Mouse (Mus musculus) forebrain, embryonic 11.5 days (tissue): Measurements from ENCODE around the gene Ndufs1. TPM values are rescaled to one million over a fixed set of nuclear protein-coding genes. Genes with fewer than 3 reads are reported as not detected.

ENCODE experiments used
- ATAC-seq: fragments of 200-750 bp; cut with Nextera tagmentation; replicated peaks from 2 replicates; pipeline ENCODE4 v1.8.0; 2017; ENCODE audit warnings: moderate TSS enrichment; ENCODE audit not compliant: low FRiP score
- DNase-seq: peaks from one replicate; pipeline ENCODE4 v3.0.0-alpha.2; 2017; ENCODE audit warnings: low spot score
- H3K27ac ChIP-seq: fragments of 300-500 bp; sonication (generic); 2 replicates; pipeline ENCODE4 v1.5.1; 2014; ENCODE audit warnings: low read depth, low read length
- H3K27me3 ChIP-seq: fragments of 300-500 bp; sonication (generic); 2 replicates; pipeline ENCODE4 v1.6.1; 2014; ENCODE audit warnings: mild to moderate bottlenecking, low read length, mixed read lengths; ENCODE audit not compliant: control insufficient read depth, insufficient read depth
- H3K36me3 ChIP-seq: fragments of 300-500 bp; sonication (generic); 2 replicates; pipeline ENCODE4 v1.6.1; 2014; ENCODE audit warnings: mild to moderate bottlenecking, low read length, moderate library complexity, mixed read lengths; ENCODE audit not compliant: control insufficient read depth, insufficient read depth
- H3K4me1 ChIP-seq: fragments of 300-500 bp; sonication (generic); replicated peaks from 2 replicates; pipeline ENCODE4 v1.6.1; 2014; ENCODE audit warnings: low read length, mixed read lengths; ENCODE audit not compliant: control insufficient read depth, insufficient read depth
- H3K4me2 ChIP-seq: fragments of 300-500 bp; sonication (generic); 2 replicates; pipeline ENCODE4 v1.6.1; 2014; ENCODE audit warnings: low read depth, mild to moderate bottlenecking, low read length, moderate library complexity, mixed read lengths; ENCODE audit not compliant: severe bottlenecking
- H3K4me3 ChIP-seq: fragments of 300-500 bp; sonication (generic); 2 replicates; pipeline ENCODE4 v1.5.1; 2014; ENCODE audit warnings: low read depth, low read length
- H3K9ac ChIP-seq: fragments of 300-500 bp; sonication (generic); 2 replicates; pipeline ENCODE4 v1.6.1; 2014; ENCODE audit warnings: low read length
- H3K9me3 ChIP-seq: fragments of 300-500 bp; sonication (generic); 2 replicates; pipeline ENCODE4 v1.6.1; 2016; ENCODE audit warnings: low read length, mixed read lengths; ENCODE audit not compliant: control insufficient read depth
- WGBS: fragments of 180-500 bp; shearing (Covaris S2); extraction: QIAGEN DNeasy Blood & Tissue Kit; methylation state at CpG from one replicate; pipeline ENCODE4 v1.1.7; 2014; 5-methylcytosine and 5-hydroxymethylcytosine counted together
- polyA plus RNA-seq: library from polyadenylated mRNA; unstranded; fragments of >200 nt; fragmentation: Nextera tagmentation; extraction: Ambion mirVana; gene quantifications from 2 replicates; pipeline ENCODE4 v1.2.1, GENCODE M21; 2014

Ndufs1 gene
- 136 and 137 TPM in 2 replicates for polyA plus RNA-seq

GRCm38 (mm10) chr1:63176604-63177421 lies at the start of gene Ndufs1, which contains the start of gene Eef1b2:
TSS of gene Ndufs1 (minus strand) at chr1:63176833.
TSS of gene Eef1b2 (plus strand) at chr1:63176825.
- peak within 1 kb of the TSS; percentile 86 for H3K9ac ChIP-seq
- WGBS: under 1% methylated on average over 72 of the region's 72 CpGs
- ATAC-seq: peak; percentile 89
- peak within 1 kb of the TSS; percentile 89 for H3K4me2 ChIP-seq
- peaks cover 3% of the 10 kb centered on the region; the same call in 1 of the 2 replicates for H3K36me3 ChIP-seq
- peaks cover 14% of the 10 kb centered on the region for H3K4me1 ChIP-seq
- peak within 1 kb of the TSS; percentile 77 for H3K4me3 ChIP-seq
- no peaks in the 10 kb centered on the region for H3K9me3 ChIP-seq
- peak; percentile 96 for DNase-seq
- no peaks in the 10 kb centered on the region for H3K27me3 ChIP-seq
- peak within 1 kb of the TSS; percentile 64; the same call in 1 of the 2 replicates for H3K27ac ChIP-seq

- no peaks in the 10 kb centered on the region for H3K9me3 ChIP-seq
- no peak for ATAC-seq
- no peaks in the 10 kb centered on the region for H3K36me3 ChIP-seq
- H3K4me3 ChIP-seq: no peak overlapping the region
- 9% methylated on average over 7 of the region's 7 CpGs for WGBS
- no peak overlapping the region for H3K9ac ChIP-seq
- no peaks in the 10 kb centered on the region for H3K27me3 ChIP-seq
- H3K27ac ChIP-seq: no peak overlapping the region
- no peaks in the 10 kb centered on the region for H3K4me1 ChIP-seq
- peak; percentile 61 for DNase-seq
- no peak overlapping the region for H3K4me2 ChIP-seq
Measured at GRCm38 (mm10) chr1:63225890-63226289, 49.3 kb upstream of the Ndufs1 start.

- no peak for DNase-seq
- no peaks in the 10 kb centered on the region for H3K27me3 ChIP-seq
- H3K27ac ChIP-seq: no peak overlapping the region
- H3K9me3 ChIP-seq: no peaks in the 10 kb centered on the region
- no peak overlapping the region for H3K4me3 ChIP-seq
- WGBS: 89% methylated on average over 4 of the region's 4 CpGs
- no peak for ATAC-seq
- H3K9ac ChIP-seq: no peak overlapping the region
- H3K4me2 ChIP-seq: no peak overlapping the region
- no peaks in the 10 kb centered on the region for H3K36me3 ChIP-seq
- no peaks in the 10 kb centered on the region for H3K4me1 ChIP-seq
Measured at GRCm38 (mm10) chr1:63225009-63225408, 48.4 kb upstream of the Ndufs1 start.

GRCm38 (mm10) chr1:63219277-63219676 lies 42.6 kb upstream of the Ndufs1 start:
- H3K27ac ChIP-seq: no peak overlapping the region
- 92% methylated on average over 4 of the region's 4 CpGs for WGBS
- no peak overlapping the region for H3K4me3 ChIP-seq
- no peaks in the 10 kb centered on the region; the same call in 1 of the 2 replicates for H3K4me1 ChIP-seq
- no peak for DNase-seq
- H3K9ac ChIP-seq: no peak overlapping the region
- ATAC-seq: no peak
- H3K36me3 ChIP-seq: no peaks in the 10 kb centered on the region
- H3K9me3 ChIP-seq: no peaks in the 10 kb centered on the region
- H3K27me3 ChIP-seq: no peaks in the 10 kb centered on the region
- H3K4me2 ChIP-seq: no peak overlapping the region

GRCm38 (mm10) chr1:63214631-63215030 lies 38.0 kb upstream of the Ndufs1 start:
- Histone ChIP-seq H3K9me3 (no peaks in the 10 kb centered on the region), H3K4me1 (peaks cover 2% of the 10 kb centered on the region; the same call in 1 of the 2 replicates), H3K4me2 (no peak overlapping the region), H3K36me3 (no peaks in the 10 kb centered on the region), H3K4me3 (no peak overlapping the region), H3K27me3 (no peaks in the 10 kb centered on the region), H3K27ac (no peak overlapping the region), H3K9ac (no peak overlapping the region)
- ATAC-seq (no peak), DNase-seq (no peak)
- 46% methylated on average over 7 of the region's 7 CpGs for WGBS

GRCm38 (mm10) chr1:63214271-63214558 lies 37.6 kb upstream of the Ndufs1 start, which contains the start of gene Gpr1:
TSS of gene Gpr1 (minus strand) at chr1:63214543.
- Histone ChIP-seq H3K4me3 (no peak within 1 kb of the TSS), H3K9me3 (no peaks in the 10 kb centered on the region), H3K9ac (peak within 1 kb of the TSS; percentile 43), H3K27me3 (no peaks in the 10 kb centered on the region), H3K4me1 (peaks cover 2% of the 10 kb centered on the region; the same call in 1 of the 2 replicates), H3K27ac (no peak within 1 kb of the TSS), H3K4me2 (peak within 1 kb of the TSS; percentile 40; the same call in 1 of the 2 replicates), H3K36me3 (no peaks in the 10 kb centered on the region)
- no peak for DNase-seq
- 26% methylated on average over 3 of the region's 3 CpGs for WGBS
- ATAC-seq: no peak

GRCm38 (mm10) chr1:63213478-63214270 lies 37.0 kb upstream of the Ndufs1 start:
- peaks cover 2% of the 10 kb centered on the region; the same call in 1 of the 2 replicates for H3K4me1 ChIP-seq
- no peak overlapping the region for H3K27ac ChIP-seq
- H3K27me3 ChIP-seq: no peaks in the 10 kb centered on the region
- no peaks in the 10 kb centered on the region for H3K9me3 ChIP-seq
- DNase-seq (no peak), ATAC-seq (no peak)
- no peak overlapping the region for H3K4me3 ChIP-seq
- H3K36me3 ChIP-seq: no peaks in the 10 kb centered on the region
- WGBS: 14% methylated on average over 22 of the region's 22 CpGs
- H3K9ac ChIP-seq: peak overlapping the region; percentile 43
- H3K4me2 ChIP-seq: peak overlapping the region; percentile 40; the same call in 1 of the 2 replicates

GRCm38 (mm10) chr1:63209861-63210529 lies 33.4 kb upstream of the Ndufs1 start:
- Histone ChIP-seq H3K9ac (no peak overlapping the region), H3K4me1 (peaks cover 2% of the 10 kb centered on the region; the same call in 1 of the 2 replicates), H3K36me3 (no peaks in the 10 kb centered on the region), H3K9me3 (no peaks in the 10 kb centered on the region), H3K4me2 (no peak overlapping the region), H3K27ac (no peak overlapping the region), H3K4me3 (no peak overlapping the region), H3K27me3 (no peaks in the 10 kb centered on the region)
- no peak for DNase-seq
- no peak for ATAC-seq
- 14% methylated on average over 6 of the region's 6 CpGs for WGBS
